Mouse (Mus musculus) embryo, embryonic 10 days (tissue): ENCODE results near the gene Coq3.
A peak's percentile ranks its signal among the peaks of the same experiment; 100 is the strongest.

Experiments used
- DNase-seq: peaks from one replicate; pipeline ENCODE4 v3.0.0-alpha.2; 2015; ENCODE audit warnings: low spot score

The Coq3 gene

DNA sequence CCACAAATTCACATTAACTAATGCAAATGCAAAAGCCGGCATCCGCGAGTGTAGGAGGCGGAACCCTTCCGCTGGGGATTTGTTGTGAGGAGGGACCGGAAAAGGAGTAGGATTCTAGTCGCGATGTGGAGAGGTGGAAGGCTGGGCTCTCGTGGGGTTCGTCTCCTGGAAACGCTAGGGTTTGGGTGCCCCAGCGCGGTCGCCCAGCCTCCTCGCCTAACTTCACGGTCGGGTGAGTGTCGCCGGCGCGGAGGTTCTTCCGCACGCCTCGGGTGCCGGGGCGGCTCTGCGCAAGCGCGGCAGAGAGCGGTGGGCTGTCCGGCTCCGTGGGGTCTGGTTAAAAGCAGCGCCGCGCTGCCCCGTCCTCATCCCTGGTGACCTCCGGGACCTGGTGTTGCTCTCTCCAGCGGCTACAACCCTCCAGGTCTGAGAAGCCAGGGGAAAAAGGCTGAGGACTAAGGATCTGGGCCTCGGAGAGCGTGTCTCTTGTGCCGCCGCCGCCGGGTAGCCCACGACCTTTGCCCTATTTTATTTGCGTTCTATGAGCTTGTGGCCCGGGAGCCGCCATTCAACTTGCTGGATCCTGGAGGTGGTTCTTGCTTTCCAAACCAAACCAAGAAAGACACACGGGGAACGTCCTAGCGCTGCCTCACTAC lies at the start of gene Coq3:
Gene Coq3 (plus strand): TSS at position 109 of the 656 bp plus-strand sequence.
- peak; percentile 82 for DNase-seq

DNA sequence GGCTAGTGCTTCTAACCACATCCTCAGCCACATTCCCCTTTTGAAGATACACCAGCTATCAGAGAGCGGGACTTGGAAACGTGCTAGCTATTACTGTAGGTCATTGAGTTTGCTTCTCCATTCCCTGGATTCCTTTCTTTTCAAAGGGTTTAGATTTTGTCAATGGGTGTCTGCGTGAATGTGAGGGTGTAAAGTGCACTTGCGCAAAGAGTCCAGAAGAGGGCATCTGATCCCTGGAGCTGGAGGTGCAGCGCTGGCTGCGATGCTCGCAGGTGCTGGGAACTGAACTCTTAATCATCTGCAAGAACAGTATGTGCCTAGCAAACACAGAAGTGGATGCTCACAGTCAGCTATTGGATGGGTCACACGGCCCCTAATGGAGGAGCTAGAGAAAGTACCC lies 46.6 kb upstream of the Coq3 start:
- no peak for DNase-seq

DNA sequence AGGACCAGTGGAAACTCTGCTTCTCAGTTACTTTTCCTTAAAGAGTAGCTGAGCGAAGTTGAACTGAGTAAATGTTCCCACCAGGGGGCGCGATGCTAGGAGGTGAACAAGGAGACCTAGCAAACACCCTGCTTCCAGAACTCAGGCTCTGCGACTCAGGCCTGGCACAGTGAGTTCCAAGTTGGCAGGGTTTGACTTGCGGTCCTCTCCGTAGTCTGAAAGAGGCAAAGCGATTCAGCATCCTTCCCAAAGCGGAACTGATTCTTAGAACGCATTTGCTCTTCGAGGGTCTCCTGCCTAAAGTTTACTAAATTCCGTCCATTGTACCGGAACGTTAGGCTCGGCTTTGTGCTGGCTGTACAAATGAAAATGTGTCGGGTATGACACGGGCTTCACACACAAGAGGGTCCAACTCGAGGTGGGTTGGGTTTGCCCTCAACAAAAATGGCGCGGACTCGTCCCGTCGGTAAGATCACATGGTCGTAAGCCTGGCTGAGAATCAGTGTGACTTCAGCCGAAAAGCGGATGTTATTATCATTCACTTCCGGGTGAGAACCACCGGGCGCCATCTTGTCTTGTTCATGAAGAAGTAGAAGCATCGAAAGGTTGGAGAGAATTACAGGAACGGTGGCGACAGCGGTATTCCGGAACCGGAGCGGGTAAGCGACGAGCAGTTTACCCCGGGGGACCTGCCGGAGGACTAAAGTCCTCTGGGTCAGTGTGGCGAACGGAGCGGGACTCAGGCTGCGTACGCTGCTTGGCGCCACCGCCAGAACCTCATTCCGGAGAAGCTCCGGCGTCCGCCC lies 31.8 kb upstream of the Coq3 start, which contains the start of gene Pnisr:
Gene Pnisr (plus strand): TSS at position 103 of the 806 bp plus-strand sequence.
- DNase-seq: peak; percentile 98

DNA sequence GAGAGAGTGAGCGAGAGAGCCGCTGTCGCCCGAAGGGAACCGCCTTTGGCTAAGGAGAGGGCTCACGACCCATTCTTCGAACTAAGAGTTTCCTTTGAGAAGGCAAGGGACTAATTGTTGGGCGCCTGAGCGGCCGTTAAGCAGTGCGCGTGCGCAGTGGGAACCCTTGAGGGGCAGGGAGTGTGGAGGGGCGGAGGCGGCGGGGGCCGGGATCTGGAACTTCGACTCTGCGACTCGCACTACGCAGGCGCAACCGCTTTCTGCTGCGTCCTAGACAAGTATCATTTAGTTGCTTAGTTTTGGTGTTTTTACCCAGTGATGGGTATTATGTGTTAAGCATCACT lies 31.2 kb upstream of the Coq3 start:
- peak; percentile 94 for DNase-seq

DNA sequence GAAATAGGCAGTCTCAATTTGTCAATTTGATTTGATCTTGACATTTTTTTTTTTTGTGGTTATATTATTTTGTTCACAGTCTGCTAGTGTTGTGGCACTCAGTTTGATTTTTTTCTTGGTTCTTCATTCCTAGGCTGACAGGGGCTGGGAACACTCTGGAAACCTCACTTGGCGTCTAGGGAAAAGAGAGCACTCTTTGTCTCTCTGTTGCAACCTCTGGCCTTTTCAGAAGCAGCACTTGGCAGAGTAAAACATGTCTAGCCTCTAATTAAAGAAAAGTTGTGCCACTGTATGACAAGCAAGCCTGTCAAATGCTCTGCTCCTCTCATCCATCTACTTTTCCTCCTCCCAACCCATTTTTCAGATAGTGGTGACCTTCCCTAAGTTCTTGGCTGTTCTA lies 22.0 kb upstream of the Coq3 start:
- no peak for DNase-seq

DNA sequence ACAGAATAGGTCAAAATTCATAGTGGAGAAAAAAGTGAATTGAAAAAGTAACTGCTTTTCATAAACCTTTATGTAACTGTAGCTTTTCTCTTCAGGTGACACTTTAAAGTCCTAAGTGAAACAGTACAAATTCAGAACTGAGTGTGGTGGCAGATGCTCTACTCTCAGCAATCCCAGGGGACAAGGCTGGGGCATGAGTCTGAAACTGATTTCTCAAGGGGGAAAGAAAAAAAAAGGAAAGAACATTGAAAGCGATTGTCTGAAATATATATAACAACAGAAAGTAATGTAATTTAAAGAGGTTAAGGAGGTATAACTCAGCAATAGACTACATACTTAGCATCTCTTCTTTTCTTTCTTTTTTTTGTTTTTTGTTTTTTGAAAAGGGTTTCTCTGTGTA lies 14.2 kb upstream of the Coq3 start:
- DNase-seq: no peak

DNA sequence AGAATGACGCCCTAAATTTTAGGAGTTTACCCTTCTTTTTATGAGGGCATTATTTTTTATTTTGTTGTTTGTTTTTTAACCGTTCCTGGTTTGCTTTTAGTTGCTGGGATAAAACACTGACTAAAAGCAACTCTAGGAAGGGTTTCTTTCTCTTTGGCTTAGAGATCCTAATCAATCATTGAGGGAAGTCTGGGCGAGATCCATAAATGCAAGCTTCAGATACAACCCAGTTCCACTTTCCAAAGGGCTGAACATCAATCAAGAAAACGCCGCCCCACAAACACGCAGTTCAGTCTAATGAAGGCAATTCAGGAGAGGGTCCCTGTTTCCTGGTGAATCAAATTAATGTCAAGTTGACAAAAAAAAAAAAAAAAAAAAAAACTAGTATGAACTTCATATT lies 697 bp upstream of the Coq3 start:
- DNase-seq: no peak

- DNase-seq: no peak
Observed at GRCm38 (mm10) chr4:21882806-21883205, 3.3 kb downstream of the Coq3 start.

DNA sequence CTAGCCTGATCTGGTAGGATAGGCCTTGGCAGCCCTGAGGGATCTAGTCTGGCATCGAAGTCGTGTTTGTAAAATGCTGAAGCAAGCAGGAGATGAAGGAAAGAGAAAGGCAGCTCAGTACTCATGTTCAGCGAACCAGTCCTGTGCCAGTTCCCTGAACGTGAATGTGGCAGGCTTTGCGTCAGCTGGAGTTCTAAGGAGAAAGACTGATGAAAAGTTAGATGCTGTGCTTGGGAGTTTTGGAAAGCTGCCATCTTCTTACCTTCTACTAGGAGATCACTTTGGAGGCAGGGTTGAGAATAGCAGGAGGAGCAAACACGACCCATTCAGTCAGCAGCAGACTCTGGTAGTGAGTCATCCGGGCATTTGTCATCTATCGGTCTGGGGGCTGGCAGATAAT lies 6.4 kb downstream of the Coq3 start:
- DNase-seq: no peak

- peak; percentile 62 for DNase-seq
Observed at GRCm38 (mm10) chr4:21930971-21931771, 51.7 kb downstream of the Coq3 start, which contains the start of gene Faxc. Gene Faxc, plus strand, starts transcription at chr4:21931329.

DNA sequence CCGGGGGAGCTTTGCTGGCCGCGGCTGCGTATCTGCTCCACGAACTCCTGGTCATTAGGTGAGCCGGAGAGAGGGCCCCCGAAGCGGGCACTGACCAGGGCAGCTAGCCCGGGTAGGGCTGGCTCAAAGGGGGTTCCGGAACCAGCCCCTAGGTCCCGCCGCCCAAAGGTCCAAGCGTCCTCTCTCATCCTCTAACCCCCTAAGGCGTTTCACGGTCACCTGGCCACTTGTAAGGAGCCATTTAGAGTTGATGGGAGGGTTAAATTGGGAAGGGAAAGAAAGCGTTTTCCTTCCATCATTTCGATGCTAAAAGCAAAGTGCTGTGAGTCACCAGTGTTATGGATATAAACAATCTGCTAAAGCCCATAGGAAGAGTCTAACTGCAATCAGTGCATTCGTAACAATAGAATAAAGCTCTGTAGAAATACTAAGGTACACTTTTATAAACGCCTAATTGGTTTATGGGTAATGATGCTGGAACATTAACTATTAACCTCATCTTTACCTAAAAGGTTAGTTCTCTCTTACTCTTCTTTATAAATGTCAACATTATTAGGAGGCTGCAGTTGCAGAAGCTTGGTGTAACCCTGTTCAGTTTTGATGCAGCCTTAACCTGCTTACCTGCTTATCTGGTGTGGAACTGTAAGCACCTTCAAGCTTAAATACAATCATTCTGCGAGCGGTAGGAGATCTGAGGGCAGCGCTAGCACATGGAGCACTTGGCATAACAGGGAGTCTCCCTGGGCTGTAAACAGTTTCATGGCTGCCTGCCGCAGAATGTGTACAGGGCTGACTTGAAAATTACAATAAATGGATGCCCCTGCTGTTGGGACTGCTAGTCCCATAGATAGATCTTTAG lies 52.5 kb downstream of the Coq3 start:
- DNase-seq: peak; percentile 28

GRCm38 (mm10) chr4:21935378-21935777 lies 55.9 kb downstream of the Coq3 start:
- DNase-seq: no peak

DNA sequence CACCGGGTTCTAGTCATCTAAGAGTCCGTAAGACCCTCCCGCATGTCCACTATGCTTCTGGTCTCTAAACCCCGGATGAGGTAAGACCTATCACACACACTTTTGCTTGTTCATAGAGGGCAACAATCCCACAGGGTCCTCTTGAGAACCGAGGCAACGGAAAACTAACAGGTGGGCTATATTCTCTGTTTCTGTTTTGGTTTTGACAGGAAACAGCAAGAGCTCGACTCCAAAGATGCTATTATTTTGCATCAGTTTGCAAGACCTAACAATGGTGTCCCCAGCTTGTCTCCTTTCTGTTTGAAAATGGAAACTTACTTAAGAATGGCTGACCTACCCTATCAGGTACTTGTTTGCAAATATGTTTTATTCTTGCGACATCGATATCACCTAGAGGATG lies 57.0 kb downstream of the Coq3 start:
- no peak for DNase-seq

DNA sequence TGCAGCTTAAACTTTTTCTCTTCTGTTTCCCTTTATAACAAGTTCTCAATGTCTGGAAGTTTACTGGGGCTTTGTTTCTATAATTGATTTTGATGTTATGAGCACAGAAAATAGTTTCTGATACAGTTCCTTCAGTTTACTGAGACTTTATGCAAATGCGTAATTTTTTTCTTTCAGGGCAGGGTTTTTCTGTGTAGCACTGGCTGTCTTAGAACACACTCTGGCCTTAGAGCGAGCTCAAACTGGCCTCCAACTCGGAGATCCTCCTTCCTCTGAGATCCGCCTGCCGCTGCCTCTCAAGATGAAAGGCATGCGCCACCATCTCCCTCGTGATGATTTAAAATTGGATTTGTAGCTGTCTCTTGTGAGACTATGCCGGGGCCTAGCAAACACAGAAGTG lies 58.4 kb downstream of the Coq3 start:
- DNase-seq: no peak

- no peak for DNase-seq
Observed at GRCm38 (mm10) chr4:21944672-21945071, 65.2 kb downstream of the Coq3 start.

GRCm38 (mm10) chr4:21951444-21951843 lies 72.0 kb downstream of the Coq3 start:
- DNase-seq: peak; percentile 57

DNA sequence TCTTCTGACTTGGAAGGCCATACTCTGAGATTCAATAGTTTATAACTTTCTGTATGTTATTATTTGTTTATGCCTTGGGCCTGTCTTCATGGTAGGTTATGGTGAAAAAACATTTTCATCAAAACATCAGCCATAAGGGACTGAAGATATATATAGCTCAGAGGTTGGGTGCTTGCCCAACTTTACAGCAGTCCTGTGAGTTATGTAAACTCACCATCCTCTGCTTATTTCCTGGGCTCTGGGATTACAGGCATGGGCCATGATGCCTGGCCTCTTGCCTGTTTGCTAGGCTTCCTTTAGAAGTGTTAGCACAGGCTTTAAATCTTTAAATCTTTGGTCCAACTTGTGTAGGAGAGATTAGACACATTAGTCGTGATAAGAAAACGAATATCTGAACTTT lies 72.8 kb downstream of the Coq3 start:
- DNase-seq: no peak

DNA sequence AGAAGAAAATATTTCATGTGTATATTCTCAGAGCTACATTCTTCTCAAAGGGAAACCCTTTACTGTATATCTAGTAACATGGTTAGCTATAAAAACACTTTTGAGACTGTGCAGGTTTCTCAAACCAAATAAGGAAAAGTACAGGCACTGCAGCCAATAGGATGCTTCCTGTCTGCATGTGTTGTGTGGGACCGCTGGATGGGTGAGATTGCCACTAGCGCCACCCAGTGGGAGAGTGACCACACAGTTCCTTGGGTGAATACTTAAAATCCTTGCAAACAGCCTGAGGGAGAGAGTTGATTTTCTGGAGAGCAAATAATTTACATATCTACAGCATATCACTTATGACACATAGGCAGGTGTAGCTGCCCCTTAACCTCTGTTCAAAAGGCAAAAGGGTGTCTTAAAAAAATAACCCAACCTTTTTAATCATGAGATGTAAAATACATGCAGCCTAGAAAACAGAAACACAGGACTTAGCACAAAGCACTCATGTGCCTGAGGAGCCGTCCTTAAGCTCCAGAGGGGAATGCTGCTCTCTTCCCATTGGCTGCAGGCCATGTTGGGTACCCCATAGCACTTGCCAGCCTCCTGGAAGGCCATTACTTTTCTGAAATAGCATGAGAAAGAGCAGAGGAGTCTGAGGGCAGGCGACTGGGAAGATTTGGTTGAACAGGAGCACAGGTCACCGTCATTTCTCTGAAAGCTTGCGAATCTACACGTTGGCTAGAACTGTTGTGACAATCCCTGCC lies 78.3 kb downstream of the Coq3 start:
- DNase-seq: peak; percentile 80
